Mouse (Mus musculus): Measurements from ENCODE around the gene 3110040N11Rik.

DNA sequence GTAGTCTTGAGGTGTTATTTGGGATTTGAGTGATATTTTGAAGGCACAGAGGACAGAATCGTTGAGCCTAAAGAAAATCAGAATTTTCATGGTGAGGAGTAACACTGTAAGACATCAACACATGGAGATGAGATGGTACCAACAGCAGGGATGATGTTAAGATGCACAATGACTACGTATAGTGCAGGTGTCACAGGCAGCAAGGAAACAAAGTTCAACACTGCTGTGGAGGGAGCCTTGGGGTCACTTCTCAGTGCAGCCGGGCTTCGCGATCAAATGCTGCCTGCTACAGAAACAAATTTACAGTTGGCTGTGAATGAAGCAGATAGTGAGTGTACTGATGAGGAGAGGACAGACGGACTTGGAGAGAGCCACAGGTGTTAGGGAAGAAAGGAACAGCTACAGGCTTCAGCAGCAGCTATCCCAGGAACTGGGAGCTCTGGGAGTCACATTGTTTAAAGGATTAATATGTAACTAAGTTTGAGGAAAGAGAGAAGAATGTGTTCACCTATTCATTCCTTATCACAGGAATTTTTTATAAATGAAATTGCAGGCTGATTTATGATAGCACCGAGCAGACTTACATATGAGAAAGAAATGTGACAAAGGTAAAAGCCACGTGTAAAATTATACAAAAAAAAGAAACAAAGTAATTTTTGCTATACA, 50.4 kb downstream of the 3110040N11Rik start:
- no peak for TF ChIP-seq EP300 (IDR thresholded peaks at IDR 0.05; ENCODE audit: insufficient read depth, low read depth, low read length)
- TF ChIP-seq CTCF (IDR thresholded peaks at IDR 0.05; ENCODE audit: low read depth, low read length): no peak

All from ES-Bruce4 (cell line).